Mouse (Mus musculus) limb, embryonic 13.5 days (tissue): Measurements from ENCODE around the gene Ccnyl1. TPM values are rescaled to one million over a fixed set of nuclear protein-coding genes. Genes with fewer than 3 reads are reported as not detected.
"Not testable (repeated sequence)": the region's sequence is repeated elsewhere in the genome, so short reads cannot be mapped to it uniquely, and the experiment has no call there.

Experiments used
- ATAC-seq: fragments of 200-750 bp; cut with Nextera tagmentation; 2 replicates; pipeline ENCODE4 v1.8.0; 2017; ENCODE audit warnings: low read depth, moderate number of reproducible peaks, moderate TSS enrichment; ENCODE audit not compliant: low FRiP score
- H3K27ac ChIP-seq: fragments of 300-500 bp; sonication (generic); 2 replicates; pipeline ENCODE4 v1.5.1; 2015; ENCODE audit warnings: inconsistent platforms, mild to moderate bottlenecking, moderate library complexity
- H3K27me3 ChIP-seq: fragments of 300-500 bp; sonication (generic); 2 replicates; pipeline ENCODE4 v1.6.1; 2015; ENCODE audit warnings: mild to moderate bottlenecking, inconsistent platforms
- H3K36me3 ChIP-seq: fragments of 300-500 bp; sonication (generic); 2 replicates; pipeline ENCODE4 v1.6.1; 2015; ENCODE audit warnings: inconsistent platforms, mild to moderate bottlenecking, moderate library complexity
- H3K4me1 ChIP-seq: fragments of 300-500 bp; sonication (generic); 2 replicates; pipeline ENCODE4 v1.6.1; 2015; ENCODE audit warnings: inconsistent platforms
- H3K4me2 ChIP-seq: fragments of 300-500 bp; sonication (generic); replicated peaks from 2 replicates; pipeline ENCODE4 v1.6.1; 2015; ENCODE audit warnings: inconsistent platforms, mild to moderate bottlenecking, moderate library complexity
- H3K4me3 ChIP-seq: fragments of 300-500 bp; sonication (generic); 2 replicates; pipeline ENCODE4 v1.5.1; 2015; ENCODE audit warnings: moderate library complexity, mild to moderate bottlenecking, inconsistent platforms
- H3K9ac ChIP-seq: fragments of 300-500 bp; sonication (generic); 2 replicates; pipeline ENCODE4 v1.6.1; 2015; ENCODE audit warnings: mild to moderate bottlenecking, inconsistent platforms
- H3K9me3 ChIP-seq: fragments of 300-500 bp; sonication (generic); 2 replicates; pipeline ENCODE4 v1.6.1; 2016; ENCODE audit warnings: inconsistent platforms
- WGBS: fragments of 180-500 bp; shearing (Covaris S2); methylation state at CpG from one replicate; pipeline ENCODE4 v1.1.7; 2015; 5-methylcytosine and 5-hydroxymethylcytosine counted together
- polyA plus RNA-seq: library from polyadenylated mRNA; unstranded; fragments of >200 nt; fragmentation: Nextera tagmentation; extraction: Ambion mirVana; gene quantifications from 2 replicates; pipeline ENCODE4 v1.2.1, GENCODE M21; 2015

The Ccnyl1 gene
- 5.0 and 5.8 TPM in 2 replicates for polyA plus RNA-seq

DNA sequence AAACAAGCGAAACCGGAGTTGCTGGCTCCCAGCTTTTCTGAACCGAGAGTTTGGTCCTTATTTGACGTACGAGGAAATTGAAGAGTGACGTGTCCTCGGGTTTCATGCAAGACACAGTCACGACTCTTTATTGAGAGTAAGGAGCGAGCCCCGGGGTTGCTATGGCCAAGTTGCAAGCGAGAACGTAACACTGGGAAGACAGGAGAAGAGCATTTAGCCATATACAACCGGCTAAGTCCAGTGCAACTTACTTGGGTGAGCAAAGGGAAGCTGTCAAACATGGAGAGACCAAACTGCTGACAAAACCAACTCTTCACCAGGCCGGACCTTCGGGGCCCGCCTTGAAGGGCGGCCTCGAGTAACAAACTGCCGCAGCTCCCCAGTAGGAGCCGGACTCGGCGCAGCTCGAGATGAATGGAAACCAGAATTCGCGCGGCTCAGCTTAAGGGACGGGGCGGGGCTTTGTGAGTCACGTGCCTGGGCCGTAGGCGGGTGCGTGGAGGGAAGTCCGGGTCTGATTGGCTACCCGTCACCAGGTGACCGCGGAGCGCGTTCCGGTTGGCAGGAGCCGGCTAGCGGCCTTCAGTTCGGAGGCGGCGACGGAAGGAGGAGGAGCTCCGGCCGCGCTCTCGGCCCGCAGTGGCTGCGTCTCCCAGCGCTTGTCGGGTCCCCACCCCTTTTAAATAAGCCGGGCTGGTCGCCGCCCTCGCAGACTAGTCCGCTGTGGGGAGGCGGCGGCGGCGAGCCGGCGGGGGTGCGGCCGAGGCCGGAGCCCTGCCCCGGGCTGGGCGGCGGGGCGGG, at the start of gene Ccnyl1:
Gene Ccnyl1, plus strand, starts transcription at position 243 of the 801 bp plus-strand sequence.
- H3K4me3 ChIP-seq: peak within 1 kb of the TSS; percentile 76
- peaks cover 27% of the 10 kb centered on the region for H3K4me1 ChIP-seq
- peak; percentile 99 for ATAC-seq
- 0% methylated on average over 70 of the region's 71 CpGs for WGBS
- peak within 1 kb of the TSS; percentile 88 for H3K4me2 ChIP-seq
- peak within 1 kb of the TSS; percentile 93 for H3K9ac ChIP-seq
- H3K27me3 ChIP-seq: no peaks in the 10 kb centered on the region
- no peaks in the 10 kb centered on the region for H3K9me3 ChIP-seq
- H3K36me3 ChIP-seq: no peaks in the 10 kb centered on the region
- peak within 1 kb of the TSS; percentile 58; the same call in 1 of the 2 replicates for H3K27ac ChIP-seq

DNA sequence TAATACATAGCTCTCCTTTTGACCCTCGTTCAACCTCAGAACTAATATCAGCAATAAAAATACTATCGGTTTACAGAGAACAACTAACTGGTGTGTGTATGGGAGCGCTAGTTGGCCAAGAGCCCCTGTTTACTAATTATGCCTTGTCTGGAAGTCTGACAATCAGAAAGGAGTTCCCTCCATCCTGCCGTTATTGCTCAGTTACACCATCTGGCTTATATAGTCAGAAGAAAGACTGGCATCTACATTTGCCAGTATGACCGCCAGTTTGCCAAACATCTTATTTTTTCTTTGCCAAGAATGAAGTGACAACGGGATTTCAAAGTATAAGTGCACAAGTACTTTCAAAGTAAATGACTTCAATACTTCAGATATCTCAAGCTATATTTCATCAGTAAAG, 49.2 kb upstream of the Ccnyl1 start:
- no peaks in the 10 kb centered on the region for H3K36me3 ChIP-seq
- no peak for ATAC-seq
- 84% methylated on average over 6 of the region's 6 CpGs for WGBS

DNA sequence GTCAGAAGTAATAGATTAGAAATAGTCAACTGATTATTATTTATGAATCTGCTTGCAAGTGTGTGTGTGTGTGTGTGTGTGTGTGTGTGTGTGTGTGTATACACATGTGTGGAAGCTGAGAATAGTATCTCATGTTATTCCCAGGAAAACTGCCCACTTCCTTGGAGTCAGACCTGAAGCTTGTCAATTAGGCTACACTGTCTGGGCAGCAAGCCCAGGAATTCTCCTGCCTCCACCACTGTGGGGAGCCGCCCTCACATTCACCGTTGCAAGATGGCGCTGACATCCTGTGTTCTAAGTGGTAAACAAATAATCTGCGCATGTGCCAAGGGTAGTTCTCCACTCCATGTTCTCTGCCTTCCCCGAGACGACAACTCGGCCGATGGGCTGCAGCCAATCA, 47.7 kb upstream of the Ccnyl1 start:
- ATAC-seq, H3K4me3 ChIP-seq, H3K27me3 ChIP-seq, H3K4me1 ChIP-seq, H3K4me2 ChIP-seq, H3K9me3 ChIP-seq, H3K27ac ChIP-seq, H3K9ac ChIP-seq, H3K36me3 ChIP-seq: not testable (repeated sequence)
- WGBS: 93% methylated on average over 8 of the region's 8 CpGs

More for the DNA sequence above, 49.2 kb upstream of the Ccnyl1 start:
- Histone ChIP-seq H3K4me3 (no peak overlapping the region), H3K27ac (no peak overlapping the region), H3K9ac (no peak overlapping the region), H3K4me1 (no peaks in the 10 kb centered on the region; the same call in 1 of the 2 replicates), H3K9me3 (no peaks in the 10 kb centered on the region), H3K4me2 (no peak overlapping the region), H3K27me3 (no peaks in the 10 kb centered on the region)

DNA sequence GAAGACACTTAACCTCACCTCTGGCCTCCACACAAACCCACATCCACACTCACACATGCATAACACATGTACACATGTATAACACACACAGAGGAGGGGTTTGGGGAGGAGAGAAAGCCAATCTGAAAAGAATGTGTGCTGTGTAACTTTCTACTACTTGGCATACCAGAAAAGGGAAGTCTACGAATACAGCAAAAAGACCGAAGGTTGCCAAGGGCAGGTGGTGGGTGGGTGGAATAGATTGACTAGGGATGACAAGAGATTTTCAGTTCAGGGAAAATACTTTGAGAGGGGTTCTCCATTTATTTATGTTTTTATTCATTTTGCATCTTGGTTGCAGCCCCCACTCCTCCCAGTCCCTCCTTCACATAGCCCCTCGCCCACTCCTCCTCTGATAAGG, 45.7 kb upstream of the Ccnyl1 start:
- Histone ChIP-seq H3K36me3 (no peaks in the 10 kb centered on the region), H3K4me3 (no peak overlapping the region), H3K9ac (no peak overlapping the region), H3K27ac (no peak overlapping the region), H3K4me1 (0 out of 2 replicates have a peak, but pooled peaks cover 6% of the 10 kb centered on the region), H3K4me2 (no peak overlapping the region), H3K9me3 (no peaks in the 10 kb centered on the region), H3K27me3 (no peaks in the 10 kb centered on the region)
- 91% methylated on average over 3 of the region's 3 CpGs for WGBS
- ATAC-seq: no peak

DNA sequence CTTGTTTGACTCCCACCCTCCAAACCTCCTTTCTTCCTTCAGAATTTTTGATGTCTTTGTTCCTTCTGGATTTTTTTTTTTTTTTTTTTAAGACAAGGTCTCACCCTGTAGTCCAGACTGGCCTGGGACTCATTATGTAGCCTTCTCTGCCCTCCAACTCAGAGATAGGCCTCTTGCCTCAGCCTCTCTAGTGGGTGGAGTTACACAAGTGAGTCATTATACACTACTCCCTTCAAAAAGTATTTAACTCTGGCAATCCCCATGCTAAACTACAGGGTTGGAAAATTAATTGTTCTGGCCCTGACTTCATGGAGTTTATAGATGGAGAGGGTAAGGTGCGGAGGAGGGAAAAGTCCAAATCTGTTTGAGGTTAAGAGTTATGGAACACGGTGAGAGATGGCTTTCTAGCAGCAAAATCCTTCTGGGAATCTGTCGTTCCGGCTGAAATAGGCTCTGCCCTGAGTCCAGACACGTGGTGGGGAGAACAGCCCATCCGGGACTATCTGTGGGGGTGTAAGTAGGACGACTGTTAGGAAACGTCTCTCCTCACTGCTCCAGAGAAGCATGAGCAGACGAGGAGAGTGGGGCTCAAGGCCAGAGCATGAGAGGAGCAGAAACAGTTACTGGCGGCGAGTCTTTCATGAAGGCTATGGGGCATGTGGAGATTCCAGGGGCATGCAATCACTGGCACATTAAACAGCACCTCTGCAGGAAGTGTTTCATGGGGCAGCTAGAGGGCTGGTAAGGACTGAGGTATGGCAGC, 40.7 kb upstream of the Ccnyl1 start:
- H3K4me3 ChIP-seq: no peak overlapping the region
- H3K9ac ChIP-seq: no peak overlapping the region
- ATAC-seq: peak; percentile 51; the same call in 1 of the 2 replicates
- H3K36me3 ChIP-seq: no peaks in the 10 kb centered on the region
- no peak overlapping the region for H3K27ac ChIP-seq
- no peaks in the 10 kb centered on the region for H3K27me3 ChIP-seq
- H3K4me2 ChIP-seq: no peak overlapping the region
- 52% methylated on average over 11 of the region's 11 CpGs for WGBS
- H3K9me3 ChIP-seq: no peaks in the 10 kb centered on the region
- H3K4me1 ChIP-seq: peaks cover 11% of the 10 kb centered on the region; the same call in 1 of the 2 replicates

DNA sequence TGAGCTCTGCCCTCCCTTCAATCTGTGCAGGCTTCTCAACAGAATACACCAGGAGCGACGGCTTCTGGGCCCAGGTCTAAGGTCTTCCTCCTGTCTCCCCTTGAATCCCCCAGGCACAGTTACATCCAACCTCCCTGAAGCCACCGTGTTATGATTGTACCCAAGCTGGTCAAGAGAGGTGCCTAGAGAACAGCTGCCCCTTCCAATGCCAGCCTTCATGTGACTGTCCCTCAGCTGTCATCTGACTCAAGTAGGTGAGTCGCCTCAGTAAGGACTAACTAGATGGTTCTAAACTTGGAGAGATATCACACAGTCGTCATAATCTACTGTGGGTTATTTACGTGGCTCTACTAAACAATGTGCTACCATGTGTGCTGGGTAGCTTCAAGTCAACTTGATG, 36.6 kb upstream of the Ccnyl1 start:
- ATAC-seq: no peak
- H3K4me1 ChIP-seq: peaks cover 11% of the 10 kb centered on the region; the same call in 1 of the 2 replicates
- no peak overlapping the region for H3K4me2 ChIP-seq
- no peaks in the 10 kb centered on the region for H3K9me3 ChIP-seq
- no peak overlapping the region for H3K4me3 ChIP-seq
- WGBS: 91% methylated on average over 6 of the region's 6 CpGs
- no peak overlapping the region for H3K27ac ChIP-seq
- no peaks in the 10 kb centered on the region for H3K36me3 ChIP-seq
- H3K27me3 ChIP-seq: no peaks in the 10 kb centered on the region
- H3K9ac ChIP-seq: no peak overlapping the region

DNA sequence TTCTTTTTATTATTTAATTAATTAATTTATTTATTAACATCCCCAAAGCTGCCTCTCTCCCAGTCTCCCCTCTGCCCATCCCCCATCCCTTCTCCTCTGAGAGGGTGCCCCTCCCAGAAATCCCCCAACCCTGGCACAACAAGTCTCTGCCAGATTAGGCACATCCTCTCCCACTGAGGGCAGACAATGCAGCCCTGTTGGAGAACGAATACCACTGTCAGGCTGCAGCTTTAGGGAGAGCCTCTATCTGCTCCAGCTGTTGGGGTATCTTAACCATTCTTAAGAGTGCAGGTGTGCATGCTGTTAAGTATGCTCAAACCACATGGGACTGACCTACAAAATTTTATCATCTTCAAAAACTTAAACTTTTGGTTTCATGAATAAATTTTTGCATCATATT, 34.8 kb upstream of the Ccnyl1 start:
- H3K9ac ChIP-seq: no peak overlapping the region
- H3K27ac ChIP-seq: no peak overlapping the region
- H3K9me3 ChIP-seq: no peaks in the 10 kb centered on the region
- H3K4me2 ChIP-seq: no peak overlapping the region
- H3K36me3 ChIP-seq: no peaks in the 10 kb centered on the region
- 34% methylated on average over 1 of the region's 1 CpGs for WGBS
- H3K4me1 ChIP-seq: no peaks in the 10 kb centered on the region
- H3K4me3 ChIP-seq: no peak overlapping the region
- H3K27me3 ChIP-seq: no peaks in the 10 kb centered on the region
- ATAC-seq: no peak

DNA sequence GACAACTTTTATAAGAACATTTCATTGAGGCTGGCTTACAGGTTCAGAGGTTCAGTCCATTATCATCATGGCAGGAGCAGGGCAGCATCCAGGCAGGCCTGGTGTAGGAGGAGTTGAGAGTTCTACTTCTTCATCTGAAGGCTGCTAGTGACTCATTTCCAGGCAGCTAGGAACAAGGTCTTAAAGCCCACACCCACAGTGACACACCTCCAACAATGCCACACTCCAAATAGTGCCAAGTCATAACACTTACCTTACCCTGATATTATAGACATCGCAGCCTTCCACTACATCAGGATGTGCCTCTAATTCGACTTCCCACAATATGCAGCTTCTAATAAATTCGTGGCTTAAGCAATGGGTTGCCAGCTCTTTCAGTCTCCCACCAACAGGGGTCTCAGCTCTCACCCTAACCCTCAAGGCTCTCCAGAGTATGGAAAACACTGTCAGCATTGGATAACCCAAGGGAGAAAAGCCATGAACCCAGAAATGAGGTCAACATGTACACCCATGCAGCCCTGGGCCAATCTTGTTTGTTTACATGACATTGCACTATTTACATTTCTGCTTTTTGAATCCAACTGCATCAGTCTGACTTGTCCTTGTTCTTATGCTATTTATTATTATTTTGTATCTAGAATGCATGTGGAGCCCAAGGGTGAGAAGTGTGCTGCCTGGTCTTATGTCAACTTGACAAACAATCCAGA, 33.7 kb upstream of the Ccnyl1 start:
- ATAC-seq: no peak
- Histone ChIP-seq H3K4me3 (no peak overlapping the region), H3K4me2 (no peak overlapping the region), H3K27ac (no peak overlapping the region), H3K27me3 (no peaks in the 10 kb centered on the region), H3K36me3 (no peaks in the 10 kb centered on the region), H3K4me1 (no peaks in the 10 kb centered on the region), H3K9ac (no peak overlapping the region), H3K9me3 (no peaks in the 10 kb centered on the region)
- 82% methylated on average over 3 of the region's 3 CpGs for WGBS

DNA sequence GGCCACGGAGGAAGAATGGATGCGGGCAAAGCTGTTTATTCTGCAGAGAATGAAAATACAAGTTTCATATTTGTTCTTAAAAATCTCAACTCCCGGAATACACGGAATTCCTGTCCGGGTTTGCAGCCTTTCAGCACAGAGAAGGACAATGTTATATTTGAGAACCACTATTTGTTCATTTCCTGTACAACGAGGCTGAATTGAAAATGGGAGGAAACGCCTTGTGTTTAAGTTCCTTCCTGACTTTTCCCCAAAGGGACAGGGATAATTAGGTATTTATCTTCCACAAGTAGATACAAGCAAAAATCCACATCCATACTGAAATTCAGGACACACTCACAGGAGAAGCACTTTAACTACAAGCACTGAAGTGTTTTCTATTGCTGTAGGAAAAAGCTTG, 31.4 kb upstream of the Ccnyl1 start:
- Histone ChIP-seq H3K9me3 (no peaks in the 10 kb centered on the region), H3K9ac (no peak overlapping the region), H3K36me3 (no peaks in the 10 kb centered on the region), H3K4me2 (no peak overlapping the region), H3K27me3 (no peaks in the 10 kb centered on the region), H3K4me3 (no peak overlapping the region), H3K27ac (no peak overlapping the region), H3K4me1 (no peaks in the 10 kb centered on the region)
- ATAC-seq: no peak
- WGBS: 69% methylated on average over 7 of the region's 7 CpGs

DNA sequence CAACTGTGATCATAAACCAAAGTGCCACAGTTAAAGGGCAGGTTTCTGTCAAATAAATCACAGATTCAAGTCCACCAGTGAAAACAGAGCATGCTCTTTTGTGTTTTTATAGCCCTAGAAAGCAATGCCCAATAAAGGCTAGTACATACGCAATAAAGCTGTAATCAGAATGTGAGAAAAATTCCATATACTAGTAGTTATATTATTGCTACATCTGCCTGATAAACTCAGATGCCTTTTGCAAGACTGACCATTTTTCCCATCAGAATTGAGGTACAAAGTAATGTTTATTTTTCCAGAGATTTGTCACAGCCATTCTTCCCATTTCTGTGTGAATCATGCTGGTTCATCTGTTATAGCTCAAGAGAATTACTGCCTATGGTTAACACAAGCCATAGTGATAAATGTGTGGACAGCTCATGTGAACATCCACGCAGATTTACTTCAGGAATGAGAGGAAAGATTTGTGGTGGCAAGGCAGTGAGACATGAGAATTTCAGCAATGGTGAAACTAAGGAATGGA, 23.1 kb upstream of the Ccnyl1 start:
- H3K9me3 ChIP-seq: no peaks in the 10 kb centered on the region
- no peak for ATAC-seq
- H3K27ac ChIP-seq: no peak overlapping the region
- no peak overlapping the region for H3K9ac ChIP-seq
- no peak overlapping the region for H3K4me2 ChIP-seq
- 51% methylated on average over 2 of the region's 2 CpGs for WGBS
- H3K4me1 ChIP-seq: 0 out of 2 replicates have a peak, but pooled peaks cover 6% of the 10 kb centered on the region
- H3K36me3 ChIP-seq: no peaks in the 10 kb centered on the region
- no peak overlapping the region for H3K4me3 ChIP-seq
- H3K27me3 ChIP-seq: no peaks in the 10 kb centered on the region

DNA sequence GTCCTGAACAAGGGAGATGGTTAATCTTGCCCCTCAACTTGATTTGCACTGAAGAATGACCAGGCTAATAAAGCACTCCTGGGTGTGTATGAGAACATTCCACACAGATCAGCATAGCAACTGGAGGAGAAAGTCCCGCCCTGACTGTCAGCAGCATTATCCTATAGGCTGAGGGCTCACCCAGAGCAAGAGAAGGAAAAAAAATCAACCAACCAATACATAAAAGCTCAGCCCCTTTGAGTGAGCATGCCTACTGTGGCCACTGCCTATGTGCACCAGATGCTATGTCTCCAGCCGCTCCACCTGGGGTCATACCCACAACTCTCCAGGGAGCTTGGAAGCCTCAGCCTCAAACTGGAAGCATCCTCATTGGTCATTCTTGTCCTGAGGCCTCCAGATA, 20.8 kb upstream of the Ccnyl1 start:
- H3K4me3 ChIP-seq: no peak overlapping the region
- H3K27ac ChIP-seq: no peak overlapping the region
- no peak overlapping the region for H3K4me2 ChIP-seq
- no peaks in the 10 kb centered on the region for H3K36me3 ChIP-seq
- 76% methylated on average over 2 of the region's 2 CpGs for WGBS
- peak; percentile 44; the same call in 1 of the 2 replicates for ATAC-seq
- H3K9me3 ChIP-seq: no peaks in the 10 kb centered on the region
- H3K27me3 ChIP-seq: no peaks in the 10 kb centered on the region
- H3K4me1 ChIP-seq: 0 out of 2 replicates have a peak, but pooled peaks cover 6% of the 10 kb centered on the region
- no peak overlapping the region for H3K9ac ChIP-seq

DNA sequence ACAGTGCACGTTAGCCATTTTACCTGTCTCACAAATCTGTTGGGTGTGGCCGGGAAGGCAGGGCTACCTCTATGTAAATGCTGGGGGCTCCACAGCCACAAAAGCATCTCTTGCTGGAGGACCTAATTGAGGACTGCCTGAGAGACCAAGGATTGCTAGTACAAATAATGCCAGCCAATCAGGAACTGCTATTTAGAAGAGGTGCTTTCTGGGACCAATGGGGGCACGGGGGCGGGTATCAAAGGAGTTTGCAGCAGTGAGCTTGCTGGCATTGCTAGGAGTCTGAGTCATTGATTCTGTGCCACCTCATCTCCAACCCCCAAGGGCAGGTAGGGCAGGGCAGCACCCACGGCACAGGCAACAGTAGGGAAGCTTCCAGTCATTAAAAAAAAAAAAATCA, 16.3 kb upstream of the Ccnyl1 start:
- Histone ChIP-seq H3K4me2 (no peak overlapping the region), H3K27me3 (no peaks in the 10 kb centered on the region), H3K36me3 (no peaks in the 10 kb centered on the region), H3K9ac (no peak overlapping the region), H3K4me3 (no peak overlapping the region), H3K9me3 (no peaks in the 10 kb centered on the region), H3K4me1 (peaks cover 19% of the 10 kb centered on the region), H3K27ac (no peak overlapping the region)
- no peak for ATAC-seq
- WGBS: 93% methylated on average over 5 of the region's 5 CpGs
